In the genomic region with DNA sequence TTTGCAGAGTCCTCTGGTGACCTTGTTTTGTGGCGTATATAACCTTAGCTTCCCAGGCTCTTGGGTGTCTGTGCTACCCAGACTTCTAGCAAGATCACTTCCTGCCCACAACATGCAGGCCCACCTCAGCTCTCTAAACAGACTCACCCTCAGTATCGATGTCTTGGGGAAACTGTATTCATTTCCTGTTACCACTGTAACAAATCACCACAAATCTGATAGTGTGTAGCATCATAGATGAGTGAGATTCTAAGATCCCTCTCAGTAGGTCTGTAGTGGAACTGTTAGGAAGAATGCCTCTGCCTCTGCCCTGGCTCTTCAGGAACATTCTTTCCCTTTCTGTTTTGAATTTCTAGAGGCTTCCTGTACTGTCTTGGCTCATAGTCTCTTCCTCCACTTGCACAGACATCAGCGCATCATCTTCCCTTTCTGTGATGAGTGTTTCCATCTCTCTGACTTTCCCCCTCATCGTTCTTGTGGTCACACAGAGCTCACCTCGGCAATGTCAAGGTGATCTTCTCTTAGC, we compare ENCODE assay signal across 10 mouse cellular contexts.
DNase-seq lines count a peak whose midpoint lies in the region; ATAC-seq and TF ChIP-seq lines count a peak whose summit lies in the region.
"Had no signal": no experiment of that assay in that cellular context is flagged by ENCODE, and none has a peak within 500 bp of the region (broad histone marks: within the 10 kb centered on the region; RNA-seq: fewer than 3 reads in every experiment).

No protein-coding gene starts in this region.

- no peak overlapping the region for H3K4me3 ChIP-seq in heart, postnatal 0 days (ENCODE audit: low read depth, low read length)
- no peak overlapping the region for H3K4me3 ChIP-seq in small intestine, adult 2 months (ENCODE audit: low read depth, low read length)
- H3K4me3 ChIP-seq in hindbrain, embryonic 12.5 days, result no peak overlapping the region
- H3K4me3 ChIP-seq: liver, embryonic 15.5 days had no signal

- no peak overlapping the region for H3K9ac ChIP-seq in heart, postnatal 0 days (replicated peaks; ENCODE audit: low read depth, low read length)
- H3K9ac ChIP-seq in hindbrain, embryonic 12.5 days, result no peak overlapping the region
- H3K9ac ChIP-seq: liver, embryonic 15.5 days had no signal

- peaks cover 72% of the 10 kb centered on the region for H3K4me1 ChIP-seq in heart, postnatal 0 days (ENCODE audit: control insufficient read depth, insufficient read depth)
- H3K4me1 ChIP-seq in small intestine, adult 2 months (ENCODE audit: control insufficient read depth, insufficient read depth, insufficient read length, low read length), result peaks cover 29% of the 10 kb centered on the region
- peaks cover 5% of the 10 kb centered on the region for H3K4me1 ChIP-seq in hindbrain, embryonic 12.5 days

- peak overlapping the region; percentile 39; the same call in 1 of the 2 replicates for H3K4me2 ChIP-seq in heart, postnatal 0 days (ENCODE audit: low read depth, low read length)
- no peak overlapping the region for H3K4me2 ChIP-seq in hindbrain, embryonic 12.5 days (replicated peaks)
- H3K4me2 ChIP-seq: liver, embryonic 15.5 days had no signal

- TF ChIP-seq POLR2A in small intestine, adult 2 months (IDR thresholded peaks at IDR 0.05; ENCODE audit: low read depth, low read length), result no peak

- ATAC-seq in heart, postnatal 0 days (ENCODE audit: insufficient read depth, low read depth), result no peak
- peak; percentile 45 for ATAC-seq in common myeloid progenitor, adult 5-6 weeks (replicated peaks; ENCODE audit: low read depth, poor library complexity, severe bottlenecking)
- no peak for ATAC-seq in hindbrain, embryonic 12.5 days (ENCODE audit: low FRiP score)
- ATAC-seq: hindbrain, postnatal 0 days had no signal

- no peak for TF ChIP-seq CTCF in heart, postnatal 0 days (IDR thresholded peaks at IDR 0.05; ENCODE audit: low read depth)
- no peak for TF ChIP-seq CTCF in small intestine, adult 2 months (IDR thresholded peaks at IDR 0.05; ENCODE audit: extremely low read depth, insufficient read length, insufficient replicate concordance, low read depth, low read length)

- no peaks in the 10 kb centered on the region for H3K27me3 ChIP-seq in heart, postnatal 0 days (ENCODE audit: control insufficient read depth, insufficient read depth, low read length)
- H3K27me3 ChIP-seq in small intestine, adult 2 months (ENCODE audit: control insufficient read depth, insufficient read depth, low read length), result no peaks in the 10 kb centered on the region
- no peaks in the 10 kb centered on the region for H3K27me3 ChIP-seq in hindbrain, embryonic 12.5 days
- H3K27me3 ChIP-seq: liver, embryonic 15.5 days had no signal

- H3K27ac ChIP-seq in heart, postnatal 0 days (ENCODE audit: low read depth), result peak overlapping the region; percentile 75
- 0 out of 2 replicates have a peak overlapping the region, but pooled peaks have one; percentile 21 for H3K27ac ChIP-seq in small intestine, adult 2 months (ENCODE audit: insufficient read depth, low read depth, low read length)
- no peak overlapping the region for H3K27ac ChIP-seq in hindbrain, embryonic 12.5 days
- H3K27ac ChIP-seq: hindbrain, postnatal 0 days; liver, embryonic 15.5 days had no signal

- 44% methylated on average over 5 of the region's 5 CpGs for WGBS in heart, postnatal 0 days
- WGBS in small intestine, adult 2 months, result 72% methylated on average over 5 of the region's 5 CpGs
- WGBS in hindbrain, embryonic 12.5 days, result 87% methylated on average over 5 of the region's 5 CpGs

- no peak for TF ChIP-seq EP300 in heart, postnatal 0 days (IDR thresholded peaks at IDR 0.05; ENCODE audit: low read depth)

- H3K9me3 ChIP-seq in heart, postnatal 0 days (replicated peaks; ENCODE audit: control insufficient read depth, low read length), result no peaks in the 10 kb centered on the region
- H3K9me3 ChIP-seq in hindbrain, embryonic 12.5 days (replicated peaks), result no peaks in the 10 kb centered on the region
- H3K9me3 ChIP-seq: liver, embryonic 15.5 days had no signal

- DNase-seq in heart, postnatal 0 days (ENCODE audit: low spot score), result no peak
- no peak for DNase-seq in heart, adult 11 months
- peak; percentile 81 for DNase-seq in CD4-positive, CD25-positive, alpha-beta regulatory T cell, adult 2 months (ENCODE audit: low read depth, low spot score)
- DNase-seq in cerebellum, adult 9-11 months, result no peak
- DNase-seq: midbrain, embryonic 14.5 days had no signal

- H3K36me3 ChIP-seq in heart, postnatal 0 days (replicated peaks; ENCODE audit: control insufficient read depth, insufficient read depth, low read length), result no peaks in the 10 kb centered on the region
- no peaks in the 10 kb centered on the region for H3K36me3 ChIP-seq in small intestine, adult 2 months (ENCODE audit: control insufficient read depth, insufficient read depth, low read length)
- H3K36me3 ChIP-seq in hindbrain, embryonic 12.5 days, result no peaks in the 10 kb centered on the region
- H3K36me3 ChIP-seq: liver, embryonic 15.5 days had no signal
